21 mouse cellular contexts compared by ENCODE assay signal in the genomic region with DNA sequence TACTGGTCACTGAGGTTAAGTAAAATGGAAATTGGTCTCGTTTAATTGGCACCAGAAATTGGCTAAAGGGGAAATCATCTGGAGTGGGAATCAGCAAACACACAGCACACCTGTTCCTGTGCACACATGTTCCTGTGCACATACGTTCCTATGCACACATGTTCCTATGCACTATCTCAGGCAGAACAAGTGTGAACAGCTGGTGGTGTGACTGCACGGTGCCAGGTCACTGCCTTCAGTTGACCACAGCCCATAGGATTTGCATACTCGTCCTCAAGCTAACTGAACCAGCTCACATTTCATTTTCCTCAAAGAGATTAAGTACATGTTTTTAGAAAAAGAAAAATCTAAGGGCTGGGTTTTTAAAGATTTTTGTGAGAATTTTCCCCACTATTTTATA.
"Had no signal": no experiment of that assay in that cellular context is flagged by ENCODE, and none has a peak within 500 bp of the region (broad histone marks: within the 10 kb centered on the region; RNA-seq: fewer than 3 reads in every experiment).

No protein-coding gene starts in this region.

- H3K4me2 ChIP-seq: limb, embryonic 12.5 days; limb, embryonic 15.5 days; liver, embryonic 11.5 days; lung, embryonic 14.5 days; midbrain, embryonic 11.5 days; neural tube, embryonic 12.5 days; stomach, embryonic 15.5 days had no signal

- H3K27me3 ChIP-seq: limb, embryonic 12.5 days; limb, embryonic 15.5 days; neural tube, embryonic 12.5 days; stomach, embryonic 15.5 days had no signal

- H3K9me3 ChIP-seq: limb, embryonic 12.5 days; limb, embryonic 15.5 days; neural tube, embryonic 12.5 days; stomach, embryonic 15.5 days had no signal

- H3K9ac ChIP-seq: limb, embryonic 12.5 days; limb, embryonic 15.5 days; liver, embryonic 14.5 days; liver, postnatal 0 days; lung, embryonic 14.5 days; neural tube, embryonic 12.5 days; stomach, embryonic 15.5 days had no signal

- H3K27ac ChIP-seq: limb, embryonic 12.5 days; limb, embryonic 15.5 days; liver, embryonic 14.5 days; macrophage; neural tube, embryonic 12.5 days; stomach, embryonic 15.5 days had no signal

- H3K36me3 ChIP-seq: limb, embryonic 12.5 days; limb, embryonic 15.5 days; neural tube, embryonic 12.5 days; stomach, embryonic 15.5 days had no signal

- ATAC-seq: inflammation-experienced regulatory T-cells, adult 6 months; intestine, embryonic 16.5 days; liver, postnatal 0 days; lung, postnatal 0 days had no signal

- DNase-seq: kidney, adult 18-20 months; kidney, adult 9 months; kidney, postnatal 14 days; kidney, postnatal 4 days; left cerebral cortex, postnatal 4 days; liver, postnatal 0 days; lung, embryonic 14.5 days; midbrain, embryonic 14.5 days; right cerebral cortex, postnatal 4 days; thymus, postnatal 25 days had no signal

- H3K4me3 ChIP-seq: limb, embryonic 12.5 days; limb, embryonic 15.5 days; neural tube, embryonic 12.5 days; stomach, embryonic 15.5 days had no signal
